Mouse (Mus musculus): Measurements from ENCODE around the gene Olfr91.

- TF ChIP-seq CTCF (IDR thresholded peaks at IDR 0.05; ENCODE audit: low read depth, low read length), result no peak
- no peak for TF ChIP-seq POLR2A (IDR thresholded peaks at IDR 0.05; ENCODE audit: insufficient read depth, low read length)
- no peak for TF ChIP-seq EP300 (IDR thresholded peaks at IDR 0.05; ENCODE audit: insufficient read depth, low read depth, low read length)
These were observed 41.1 kb downstream of the Olfr91 start for GRCm38 (mm10) chr17:37056957-37057356.

Measured in ES-Bruce4 (cell line).